Mouse (Mus musculus) stomach, embryonic 15.5 days (tissue): ENCODE data around the gene Arl15. TPM values are rescaled to one million over a fixed set of nuclear protein-coding genes. Genes with fewer than 3 reads are reported as not detected.
A peak's percentile ranks its signal among the peaks of the same experiment; 100 is the strongest.

ENCODE experiments used
- ATAC-seq: fragments of 200-750 bp; cut with Nextera tagmentation; 2 replicates; pipeline ENCODE4 v1.8.0; 2017; ENCODE audit warnings: low read depth, moderate number of reproducible peaks, moderate TSS enrichment; ENCODE audit not compliant: insufficient read depth, low FRiP score
- H3K27ac ChIP-seq: fragments of 300-500 bp; sonication (generic); 2 replicates; pipeline ENCODE4 v1.5.1; 2015; ENCODE audit warnings: mild to moderate bottlenecking, inconsistent platforms
- H3K27me3 ChIP-seq: fragments of 300-500 bp; sonication (generic); replicated peaks from 2 replicates; pipeline ENCODE4 v1.6.1; 2015; ENCODE audit warnings: inconsistent platforms
- H3K36me3 ChIP-seq: fragments of 300-500 bp; sonication (generic); 2 replicates; pipeline ENCODE4 v1.6.1; 2015; ENCODE audit warnings: inconsistent platforms
- H3K4me1 ChIP-seq: fragments of 300-500 bp; sonication (generic); 2 replicates; pipeline ENCODE4 v1.6.1; 2015; ENCODE audit warnings: inconsistent platforms
- H3K4me2 ChIP-seq: fragments of 300-500 bp; sonication (generic); 2 replicates; pipeline ENCODE4 v1.6.1; 2015; ENCODE audit warnings: mild to moderate bottlenecking, inconsistent platforms
- H3K4me3 ChIP-seq: fragments of 300-500 bp; sonication (generic); replicated peaks from 2 replicates; pipeline ENCODE4 v1.5.1; 2015; ENCODE audit warnings: inconsistent platforms
- H3K9ac ChIP-seq: fragments of 300-500 bp; sonication (generic); 2 replicates; pipeline ENCODE4 v1.6.1; 2015; ENCODE audit warnings: inconsistent platforms
- H3K9me3 ChIP-seq: fragments of 300-500 bp; sonication (generic); 2 replicates; pipeline ENCODE4 v1.6.1; 2016; ENCODE audit warnings: inconsistent platforms
- WGBS: fragments of 180-500 bp; shearing (Covaris S2); methylation state at CpG from one replicate; pipeline ENCODE4 v1.1.7; 2015; 5-methylcytosine and 5-hydroxymethylcytosine counted together
- polyA plus RNA-seq: library from polyadenylated mRNA; unstranded; fragments of >200 nt; fragmentation: Nextera tagmentation; extraction: Ambion mirVana; gene quantifications from 2 replicates; pipeline ENCODE4 v1.2.1, GENCODE M21; 2015

Gene Arl15
- polyA plus RNA-seq, 1 experiment from 2014 or later, result 6.7 TPM

DNA sequence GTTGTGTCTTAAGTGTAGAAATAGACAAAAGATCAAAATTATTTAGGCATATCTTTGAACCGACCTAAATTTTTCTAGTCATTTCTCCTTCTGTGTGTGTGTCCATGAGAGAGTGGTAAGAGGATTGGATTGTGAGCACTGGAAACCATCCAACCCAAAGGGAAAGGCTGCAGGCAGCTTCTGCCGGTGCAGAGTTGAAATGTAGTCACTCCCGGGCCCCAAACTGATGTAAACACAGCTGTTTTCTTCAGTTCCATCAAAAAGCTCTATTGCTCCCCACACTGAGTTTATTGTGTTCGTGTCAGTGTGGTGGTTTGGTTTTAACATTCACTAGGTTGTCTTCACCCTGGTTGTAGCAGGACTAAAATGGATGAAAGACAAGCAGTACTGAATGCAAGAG lies 153.2 kb downstream of the Arl15 start:
- no peak overlapping the region for H3K4me2 ChIP-seq
- no peaks in the 10 kb centered on the region for H3K27me3 ChIP-seq
- no peaks in the 10 kb centered on the region for H3K9me3 ChIP-seq
- WGBS, result 33% methylated on average over 4 of the region's 4 CpGs
- H3K4me3 ChIP-seq, result no peak overlapping the region
- H3K36me3 ChIP-seq, result no peaks in the 10 kb centered on the region
- no peak for ATAC-seq
- no peak overlapping the region for H3K27ac ChIP-seq
- peaks cover 6% of the 10 kb centered on the region; the same call in 1 of the 2 replicates for H3K4me1 ChIP-seq
- H3K9ac ChIP-seq, result no peak overlapping the region

- no peak for ATAC-seq
- Histone ChIP-seq H3K4me3 (no peak overlapping the region), H3K4me1 (peaks cover 6% of the 10 kb centered on the region; the same call in 1 of the 2 replicates), H3K27me3 (no peaks in the 10 kb centered on the region), H3K9me3 (no peaks in the 10 kb centered on the region), H3K36me3 (no peaks in the 10 kb centered on the region), H3K27ac (0 out of 2 replicates have a peak overlapping the region, but pooled peaks have one; percentile 31), H3K4me2 (no peak overlapping the region), H3K9ac (no peak overlapping the region)
- 81% methylated on average over 5 of the region's 5 CpGs for WGBS
These were observed 155.4 kb downstream of the Arl15 start for GRCm38 (mm10) chr13:113949708-113950107.

- no peak overlapping the region for H3K4me2 ChIP-seq
- no peak for ATAC-seq
- 0 out of 2 replicates have a peak overlapping the region, but pooled peaks have one; percentile 31 for H3K27ac ChIP-seq
- WGBS, result 45% methylated on average over 6 of the region's 6 CpGs
- H3K4me3 ChIP-seq, result no peak overlapping the region
- peaks cover 6% of the 10 kb centered on the region; the same call in 1 of the 2 replicates for H3K4me1 ChIP-seq
- H3K36me3 ChIP-seq, result no peaks in the 10 kb centered on the region
- no peak overlapping the region for H3K9ac ChIP-seq
- H3K27me3 ChIP-seq, result no peaks in the 10 kb centered on the region
- H3K9me3 ChIP-seq, result no peaks in the 10 kb centered on the region
These were observed 155.8 kb downstream of the Arl15 start for GRCm38 (mm10) chr13:113950131-113950530.

- Histone ChIP-seq H3K36me3 (no peaks in the 10 kb centered on the region), H3K4me1 (no peaks in the 10 kb centered on the region), H3K4me2 (no peak overlapping the region), H3K9ac (no peak overlapping the region), H3K27me3 (no peaks in the 10 kb centered on the region), H3K9me3 (no peaks in the 10 kb centered on the region), H3K4me3 (no peak overlapping the region), H3K27ac (no peak overlapping the region)
- 69% methylated on average over 4 of the region's 4 CpGs for WGBS
- no peak for ATAC-seq
These were observed 163.1 kb downstream of the Arl15 start for GRCm38 (mm10) chr13:113957438-113957837.

DNA sequence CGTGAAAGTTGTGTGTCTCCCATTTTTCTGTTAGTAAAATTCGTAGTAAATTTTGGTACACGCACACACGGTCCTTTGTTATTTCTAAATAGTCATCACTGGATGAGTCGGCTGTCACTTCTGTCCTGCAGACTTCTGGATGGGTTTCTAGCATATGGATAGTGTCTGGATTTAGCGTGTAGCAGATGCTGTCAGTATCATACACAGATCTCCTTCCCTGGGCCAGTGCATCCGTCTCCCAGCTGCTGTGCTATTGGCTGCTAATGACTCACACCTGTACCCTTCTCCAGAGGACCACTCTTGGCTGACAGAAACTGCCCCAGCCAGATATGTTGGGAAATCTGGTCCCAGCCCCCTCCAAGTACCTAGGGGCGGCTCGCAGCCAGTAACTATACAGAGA lies 170.6 kb downstream of the Arl15 start:
- no peak for ATAC-seq
- Histone ChIP-seq H3K4me2 (no peak overlapping the region), H3K27me3 (no peaks in the 10 kb centered on the region), H3K4me3 (no peak overlapping the region), H3K4me1 (no peaks in the 10 kb centered on the region), H3K9ac (no peak overlapping the region), H3K9me3 (no peaks in the 10 kb centered on the region), H3K36me3 (no peaks in the 10 kb centered on the region), H3K27ac (no peak overlapping the region)
- 80% methylated on average over 9 of the region's 9 CpGs for WGBS

DNA sequence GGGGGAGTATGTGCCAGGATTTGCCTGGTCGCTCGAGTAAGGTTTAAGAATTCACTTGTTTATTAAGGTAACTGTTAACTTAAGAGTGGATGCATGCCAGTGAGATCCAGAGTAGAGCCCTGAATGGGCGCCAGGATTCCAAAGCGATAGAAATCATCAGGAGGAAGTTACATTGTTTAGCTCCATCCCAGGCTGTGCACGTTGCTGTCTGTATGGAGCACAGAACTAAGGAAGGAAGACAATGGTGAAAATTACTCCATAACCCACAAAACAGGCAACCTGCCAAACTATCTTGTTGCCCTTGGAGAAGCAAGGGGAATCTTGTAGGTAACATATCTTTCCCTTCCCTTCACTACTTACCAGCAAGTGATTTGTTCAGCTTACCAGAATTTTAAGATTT lies 176.4 kb downstream of the Arl15 start:
- Histone ChIP-seq H3K4me3 (no peak overlapping the region), H3K27me3 (no peaks in the 10 kb centered on the region), H3K4me2 (no peak overlapping the region), H3K9ac (no peak overlapping the region), H3K27ac (no peak overlapping the region), H3K4me1 (no peaks in the 10 kb centered on the region), H3K36me3 (no peaks in the 10 kb centered on the region), H3K9me3 (no peaks in the 10 kb centered on the region)
- WGBS, result 56% methylated on average over 5 of the region's 5 CpGs
- ATAC-seq, result no peak

GRCm38 (mm10) chr13:113972401-113972800 lies 178.1 kb downstream of the Arl15 start:
- 83% methylated on average over 7 of the region's 7 CpGs for WGBS
- no peak for ATAC-seq

DNA sequence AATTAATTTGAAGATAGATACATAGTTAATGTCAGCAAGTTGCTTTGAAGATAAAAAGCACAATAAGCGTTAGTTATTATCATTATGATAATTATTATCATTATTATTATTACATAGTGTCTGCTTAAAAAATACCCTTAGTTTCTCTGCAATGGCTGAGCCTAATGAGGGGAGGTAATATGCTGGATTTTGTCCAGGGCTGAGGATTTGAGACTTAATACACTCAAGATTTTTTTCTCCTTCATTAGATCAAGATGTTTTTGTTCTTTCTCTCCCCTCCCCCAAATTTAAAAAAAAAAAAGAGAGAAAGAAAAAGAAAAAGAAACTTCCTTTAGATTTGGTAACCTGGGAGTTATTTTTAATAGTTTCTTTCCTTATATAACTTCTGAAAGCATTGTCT lies 180.6 kb downstream of the Arl15 start:
- H3K4me2 ChIP-seq, result no peak overlapping the region
- H3K9me3 ChIP-seq, result no peaks in the 10 kb centered on the region
- H3K9ac ChIP-seq, result no peak overlapping the region
- H3K27me3 ChIP-seq, result no peaks in the 10 kb centered on the region
- no peaks in the 10 kb centered on the region for H3K36me3 ChIP-seq
- no peaks in the 10 kb centered on the region for H3K4me1 ChIP-seq
- ATAC-seq, result no peak
- H3K27ac ChIP-seq, result no peak overlapping the region
- no peak overlapping the region for H3K4me3 ChIP-seq
- 92% methylated on average over 1 of the region's 1 CpGs for WGBS

More at GRCm38 (mm10) chr13:113972401-113972800, 178.1 kb downstream of the Arl15 start:
- Histone ChIP-seq H3K27me3 (no peaks in the 10 kb centered on the region), H3K27ac (no peak overlapping the region), H3K4me1 (no peaks in the 10 kb centered on the region), H3K36me3 (no peaks in the 10 kb centered on the region), H3K9me3 (no peaks in the 10 kb centered on the region), H3K4me3 (no peak overlapping the region), H3K4me2 (no peak overlapping the region), H3K9ac (no peak overlapping the region)

GRCm38 (mm10) chr13:113975722-113976121 lies 181.4 kb downstream of the Arl15 start:
- Histone ChIP-seq H3K36me3 (no peaks in the 10 kb centered on the region), H3K4me2 (no peak overlapping the region), H3K9ac (no peak overlapping the region), H3K4me3 (no peak overlapping the region), H3K27me3 (no peaks in the 10 kb centered on the region), H3K27ac (no peak overlapping the region), H3K9me3 (no peaks in the 10 kb centered on the region), H3K4me1 (no peaks in the 10 kb centered on the region)
- ATAC-seq, result no peak
- 80% methylated on average over 6 of the region's 6 CpGs for WGBS

DNA sequence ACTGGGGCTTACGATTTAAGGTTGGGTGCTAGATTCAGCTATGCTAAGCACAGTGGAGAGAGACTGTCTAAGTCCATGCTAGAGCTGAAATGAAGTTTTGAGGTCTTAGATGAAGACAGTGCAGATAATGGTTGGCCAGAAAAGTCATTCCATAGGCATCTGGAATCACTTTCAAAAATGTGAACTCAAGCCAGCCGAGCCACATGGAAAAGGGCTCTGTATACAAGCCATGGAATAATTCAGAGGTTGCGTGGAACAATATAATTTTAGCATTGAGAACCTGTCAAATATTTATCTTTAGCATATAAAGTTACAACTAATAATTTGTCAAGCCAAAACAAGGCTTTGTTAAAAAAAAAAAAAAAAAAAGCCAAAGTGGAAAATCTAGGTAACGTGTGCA lies 182.6 kb downstream of the Arl15 start:
- H3K36me3 ChIP-seq, result no peaks in the 10 kb centered on the region
- WGBS, result 82% methylated on average over 4 of the region's 4 CpGs
- no peak overlapping the region for H3K9ac ChIP-seq
- H3K4me1 ChIP-seq, result no peaks in the 10 kb centered on the region
- no peak overlapping the region for H3K4me3 ChIP-seq
- no peak overlapping the region for H3K27ac ChIP-seq
- ATAC-seq, result no peak
- H3K27me3 ChIP-seq, result no peaks in the 10 kb centered on the region
- H3K9me3 ChIP-seq, result no peaks in the 10 kb centered on the region
- H3K4me2 ChIP-seq, result no peak overlapping the region

DNA sequence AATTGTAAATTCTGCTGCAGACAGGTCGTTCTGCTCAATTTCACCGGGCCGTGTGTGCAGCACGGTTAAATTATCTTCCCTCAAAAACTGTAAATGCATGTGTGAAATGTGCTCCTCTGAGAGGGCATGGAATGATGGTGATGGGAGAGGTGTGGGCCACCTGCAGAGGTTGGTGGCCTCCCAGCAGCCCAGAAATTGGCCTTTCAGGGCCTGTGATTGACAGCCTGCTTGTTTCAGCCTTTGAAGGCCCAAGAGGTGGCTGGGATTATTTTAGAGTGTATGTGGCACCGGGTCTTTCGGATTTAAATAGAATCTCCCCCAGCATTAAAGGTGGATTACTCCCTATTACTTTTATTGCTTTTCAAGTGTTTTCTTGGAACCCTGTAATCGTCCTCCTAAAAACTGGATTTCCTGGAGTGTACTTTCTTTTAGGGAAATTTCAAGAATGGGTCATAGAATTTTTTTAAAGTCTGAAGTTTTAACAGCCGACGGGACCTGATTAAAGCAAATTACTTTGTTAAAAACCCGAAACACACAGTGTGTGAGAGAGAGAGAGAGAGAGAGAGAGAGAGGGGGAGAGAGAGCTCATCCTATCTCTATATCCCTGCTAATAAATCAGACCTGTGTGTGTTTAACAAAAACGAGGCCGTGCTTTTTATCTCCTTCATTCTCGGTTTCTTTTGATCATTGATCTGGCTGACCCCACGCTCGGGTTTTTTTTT lies 186.6 kb downstream of the Arl15 start:
- no peak overlapping the region for H3K9ac ChIP-seq
- H3K36me3 ChIP-seq, result no peaks in the 10 kb centered on the region
- ATAC-seq, result no peak
- no peaks in the 10 kb centered on the region for H3K4me1 ChIP-seq
- no peak overlapping the region for H3K27ac ChIP-seq
- H3K4me3 ChIP-seq, result no peak overlapping the region
- no peak overlapping the region for H3K4me2 ChIP-seq
- H3K9me3 ChIP-seq, result no peaks in the 10 kb centered on the region
- 52% methylated on average over 15 of the region's 15 CpGs for WGBS
- H3K27me3 ChIP-seq, result no peaks in the 10 kb centered on the region

- no peaks in the 10 kb centered on the region for H3K9me3 ChIP-seq
- WGBS, result 54% methylated on average over 9 of the region's 9 CpGs
- ATAC-seq, result no peak
- no peak overlapping the region for H3K4me3 ChIP-seq
- H3K4me1 ChIP-seq, result no peaks in the 10 kb centered on the region
- no peak overlapping the region for H3K4me2 ChIP-seq
- no peaks in the 10 kb centered on the region for H3K36me3 ChIP-seq
- no peak overlapping the region for H3K9ac ChIP-seq
- no peaks in the 10 kb centered on the region for H3K27me3 ChIP-seq
- no peak overlapping the region for H3K27ac ChIP-seq
These were observed 187.2 kb downstream of the Arl15 start for GRCm38 (mm10) chr13:113981461-113982000.
